Mouse (Mus musculus): Measurements from ENCODE around the gene Gdf2.

Gdf2 gene

GRCm38 (mm10) chr14:33940739-33941138 lies at the start of gene Gdf2:
Gdf2 (plus strand) TSS chr14:33941039.
- no peak for DNase-seq (ENCODE audit: low spot score)

- no peak for DNase-seq (ENCODE audit: low spot score)
Observed at GRCm38 (mm10) chr14:33891507-33891906, 49.3 kb upstream of the Gdf2 start.

GRCm38 (mm10) chr14:33895777-33896176 lies 45.1 kb upstream of the Gdf2 start:
- no peak for DNase-seq (ENCODE audit: low spot score)

DNA sequence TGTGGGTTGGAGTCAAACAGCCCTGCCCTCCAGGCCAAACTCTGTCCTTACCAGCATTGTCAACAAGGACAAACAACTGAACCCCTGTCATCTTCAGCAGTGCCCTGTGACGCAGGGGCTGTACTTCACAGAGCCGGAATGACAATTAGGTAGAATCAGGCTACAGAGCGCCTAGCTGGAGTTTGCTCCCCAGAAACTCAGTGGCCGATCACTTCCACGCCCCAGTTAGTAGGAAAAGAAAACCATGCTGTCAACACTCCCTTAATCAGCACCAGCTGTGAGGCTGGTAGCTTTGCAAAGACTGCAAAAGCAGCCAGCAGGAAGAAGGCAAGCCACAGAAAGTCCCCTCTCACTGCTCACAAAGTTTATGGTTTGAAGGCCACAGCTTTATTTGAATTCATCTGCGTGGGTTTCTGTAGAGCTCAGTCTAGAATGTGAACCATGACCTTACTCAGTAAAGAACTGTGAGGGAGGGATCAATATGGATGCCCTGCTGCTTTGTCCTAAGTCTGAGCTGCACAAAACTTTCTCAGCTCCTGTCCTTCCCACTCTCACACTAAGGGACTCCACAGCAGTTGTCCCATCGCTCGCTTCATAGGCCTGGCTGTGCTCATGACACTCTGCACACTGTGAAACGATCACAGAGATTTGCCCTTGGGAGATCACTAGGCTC lies 44.1 kb upstream of the Gdf2 start:
- DNase-seq (ENCODE audit: low spot score), result peak; percentile 79

- DNase-seq (ENCODE audit: low spot score), result no peak
Observed at GRCm38 (mm10) chr14:33902783-33903182, 38.1 kb upstream of the Gdf2 start.

GRCm38 (mm10) chr14:33903199-33903598 lies 37.6 kb upstream of the Gdf2 start:
- DNase-seq (ENCODE audit: low spot score), result no peak

DNA sequence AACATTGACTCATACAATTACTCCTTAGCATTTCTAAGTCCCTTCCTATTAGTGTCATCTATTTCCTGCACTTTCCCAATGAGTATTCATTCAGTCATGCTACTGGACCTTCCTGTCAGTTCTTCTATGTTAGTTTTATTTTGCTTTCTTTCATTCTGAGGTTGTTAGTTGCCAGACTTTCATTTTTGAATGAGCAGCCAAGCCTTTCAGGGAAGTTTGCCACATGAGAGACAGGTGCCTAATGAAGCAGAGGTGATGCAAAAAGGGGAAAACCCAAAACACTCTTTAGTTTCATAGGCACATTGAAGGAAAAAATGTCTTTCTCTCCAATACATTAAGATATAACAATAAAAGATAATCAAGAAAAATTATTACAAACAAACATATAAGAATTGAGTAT lies 36.0 kb upstream of the Gdf2 start:
- no peak for DNase-seq (ENCODE audit: low spot score)

DNA sequence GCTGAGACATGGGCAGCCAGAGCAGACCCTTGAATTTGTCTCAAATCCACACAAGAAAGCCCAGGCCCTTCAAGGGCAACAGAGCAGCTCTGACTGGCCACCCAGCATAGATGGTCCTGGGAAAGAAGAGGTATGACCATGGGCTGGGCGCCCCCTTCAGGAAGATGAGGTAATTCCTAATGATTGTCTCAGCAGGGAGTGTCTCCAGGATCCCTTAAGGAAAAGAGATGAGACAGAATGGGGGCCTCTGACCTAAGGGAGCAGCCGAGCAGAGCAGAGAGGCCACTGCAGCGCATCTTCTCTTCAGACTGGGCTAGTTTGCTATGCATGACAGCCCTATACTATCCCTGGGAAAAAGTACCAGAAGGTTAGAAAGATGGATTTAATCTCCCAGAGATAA lies 27.1 kb upstream of the Gdf2 start:
- peak; percentile 76 for DNase-seq (ENCODE audit: low spot score)

GRCm38 (mm10) chr14:33914206-33914605 lies 26.6 kb upstream of the Gdf2 start:
- DNase-seq (ENCODE audit: low spot score), result no peak

- peak; percentile 28 for DNase-seq (ENCODE audit: low spot score)
Observed at GRCm38 (mm10) chr14:33920727-33921559, 19.9 kb upstream of the Gdf2 start.

- no peak for DNase-seq (ENCODE audit: low spot score)
Observed at GRCm38 (mm10) chr14:33922771-33923167, 18.1 kb upstream of the Gdf2 start.

DNA sequence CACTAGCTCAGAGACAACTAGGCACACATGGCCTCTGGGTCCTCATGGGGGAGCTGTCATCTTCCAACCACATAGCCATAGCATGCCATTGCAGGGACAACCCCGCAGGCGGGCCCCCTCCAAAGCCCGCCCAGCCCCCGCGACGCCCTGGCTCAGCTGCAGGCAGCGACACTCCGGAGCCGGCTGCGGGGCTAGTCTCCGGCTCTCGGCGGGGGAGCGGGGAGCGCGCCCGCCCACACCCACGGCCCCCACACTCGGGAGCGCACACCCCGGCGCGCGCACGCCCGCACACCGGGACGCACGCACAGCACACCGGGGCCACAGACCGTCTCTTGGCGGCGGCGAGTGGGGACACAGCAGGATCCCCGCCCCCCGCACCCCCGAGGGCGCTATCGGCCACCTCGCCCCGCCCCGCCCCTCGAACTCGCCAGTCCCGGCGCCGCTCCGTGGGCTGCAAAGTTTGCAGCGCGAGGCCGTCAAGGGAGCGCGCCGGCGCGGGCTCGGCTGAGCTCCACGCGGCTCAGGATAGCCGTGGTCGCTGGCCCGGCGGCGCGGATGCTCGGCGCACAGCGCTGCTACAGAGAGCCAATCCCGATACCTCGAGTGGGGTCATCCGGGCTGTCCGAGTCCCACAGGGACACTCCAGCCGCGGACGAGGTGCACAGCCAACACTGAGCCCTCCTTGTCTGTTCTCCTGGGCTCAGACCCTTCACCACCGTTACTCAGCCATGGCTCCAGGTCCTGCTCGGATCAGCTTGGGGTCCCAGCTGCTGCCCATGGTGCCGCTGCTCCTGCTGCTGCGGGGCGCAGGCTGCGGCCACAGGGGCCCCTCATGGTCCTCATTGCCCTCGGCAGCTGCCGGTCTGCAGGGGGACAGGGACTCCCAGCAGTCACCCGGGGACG lies 17.4 kb upstream of the Gdf2 start, which contains the start of gene Gdf10:
Gene Gdf10, plus strand, starts transcription at position 420 of the 903 bp plus-strand sequence.
- DNase-seq (ENCODE audit: low spot score), result peak; percentile 46

GRCm38 (mm10) chr14:33931853-33932252 lies 9.0 kb upstream of the Gdf2 start:
- DNase-seq (ENCODE audit: low spot score), result no peak

- DNase-seq (ENCODE audit: low spot score), result peak; percentile 81
Observed at GRCm38 (mm10) chr14:33932935-33933703, 7.7 kb upstream of the Gdf2 start.

DNA sequence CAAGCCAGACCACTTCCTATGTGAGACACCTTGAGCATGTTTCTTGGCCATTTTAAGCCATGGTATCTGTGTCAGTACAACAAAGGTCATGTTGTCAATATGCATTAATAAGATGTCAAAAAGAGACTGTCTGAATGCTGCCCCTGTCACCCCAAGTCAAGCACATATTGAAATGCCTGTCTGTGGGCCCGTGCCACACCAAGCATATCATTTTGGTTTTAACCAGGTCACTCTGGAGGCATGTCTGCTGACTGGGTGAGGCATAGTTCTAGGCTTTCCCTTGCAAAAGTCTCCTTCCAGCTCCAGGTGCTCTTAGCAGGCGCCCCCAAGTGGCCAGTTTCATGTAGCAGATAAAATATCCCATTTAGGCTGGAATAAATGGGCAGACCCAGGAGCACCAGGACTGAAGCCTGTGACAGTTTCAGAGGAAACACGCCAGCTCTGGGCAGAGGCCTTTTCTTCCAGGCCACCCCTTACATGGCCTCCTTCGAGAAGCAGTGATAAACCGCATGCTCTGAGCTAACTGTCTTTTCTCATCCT lies 7.0 kb upstream of the Gdf2 start:
- peak; percentile 40 for DNase-seq (ENCODE audit: low spot score)

DNA sequence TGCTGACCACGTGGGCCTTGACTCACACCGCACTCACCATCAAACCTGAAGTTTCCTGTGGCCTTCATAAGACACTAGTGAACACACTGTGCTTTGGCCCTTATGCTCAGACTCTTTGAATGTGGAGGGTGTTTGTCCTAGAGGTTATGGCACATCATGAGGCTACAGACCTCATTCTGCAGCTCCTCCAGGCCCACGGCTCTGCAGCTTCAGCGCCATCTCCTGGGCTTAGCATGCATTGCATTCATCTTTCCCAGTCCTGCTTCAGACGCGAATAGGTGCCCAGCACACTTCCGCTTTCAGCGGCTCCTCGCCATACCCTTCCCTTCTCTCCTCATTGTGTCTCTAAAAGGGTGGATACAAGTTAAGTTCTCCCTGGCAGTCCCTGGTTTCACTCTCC lies 1.7 kb upstream of the Gdf2 start:
- DNase-seq (ENCODE audit: low spot score), result peak; percentile 92

- no peak for DNase-seq (ENCODE audit: low spot score)
Observed at GRCm38 (mm10) chr14:33942222-33942621, 1.4 kb downstream of the Gdf2 start.

- no peak for DNase-seq (ENCODE audit: low spot score)
Observed at GRCm38 (mm10) chr14:33946125-33946524, 5.3 kb downstream of the Gdf2 start.

DNA sequence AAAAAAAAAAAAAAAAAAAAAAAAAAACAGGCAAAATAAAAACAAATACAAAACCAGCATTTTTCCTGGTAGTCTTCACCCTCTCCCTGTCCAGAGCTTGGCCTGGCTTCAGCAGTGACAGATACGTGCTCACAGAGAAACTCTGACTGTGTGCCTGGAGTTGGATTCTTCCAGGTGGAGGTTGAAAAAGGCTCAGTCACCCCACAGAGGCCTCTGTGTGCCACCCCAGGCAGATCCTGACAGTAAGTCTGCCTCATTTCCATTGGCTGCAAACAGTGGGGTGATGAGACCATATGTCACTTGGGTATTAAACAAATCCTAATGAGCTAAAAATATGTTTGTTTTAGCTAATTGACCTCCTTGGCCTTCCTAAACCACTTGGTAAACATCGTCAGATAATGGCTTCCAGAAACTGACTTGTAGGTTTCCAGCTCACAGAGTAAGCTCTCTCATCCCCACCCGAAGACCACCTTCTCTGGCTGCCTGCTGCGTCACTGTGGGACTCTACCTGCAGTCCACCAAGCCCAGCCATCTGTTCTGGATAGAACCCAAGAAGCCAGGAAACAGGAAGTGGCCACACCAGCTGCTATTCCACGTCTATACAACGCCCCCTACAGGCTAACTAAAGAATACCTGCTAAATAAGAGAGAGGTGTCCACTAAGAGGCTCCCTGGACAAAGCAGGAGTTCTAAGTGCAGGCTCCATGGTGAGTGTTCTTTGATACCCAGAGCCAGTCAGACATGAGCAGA lies 11.6 kb downstream of the Gdf2 start:
- DNase-seq (ENCODE audit: low spot score), result no peak

GRCm38 (mm10) chr14:33953761-33954160 lies 12.9 kb downstream of the Gdf2 start, which contains the start of gene Rbp3:
Rbp3 (plus strand) TSS chr14:33954003.
- DNase-seq (ENCODE audit: low spot score), result no peak

Data from embryo, embryonic 10 days (tissue).